In genomic region chr9:21797921-21798344, GRCm38 (mm10) we compare ENCODE assay signal across 7 mouse cellular contexts. TPM values are rescaled to one million over a fixed set of nuclear protein-coding genes. Genes with fewer than 3 reads are reported as not detected.
DNase-seq lines count a peak whose midpoint lies in the region; ATAC-seq and TF ChIP-seq lines count a peak whose summit lies in the region.

No protein-coding gene starts in this region.

- peak; percentile 80 for DNase-seq in NIH3T3 (ENCODE audit: low read depth)
- peak; percentile 82 for DNase-seq in gastrocnemius, postnatal 10 days
- peak; percentile 38 for DNase-seq in hindbrain, postnatal 0 days (ENCODE audit: low spot score)
- DNase-seq in liver, embryonic 14.5 days (ENCODE audit: low read depth in 3 of 3, low spot score in 3 of 3) = no peak
- peak; percentile 86 for DNase-seq in neural tube, embryonic 10.5 days (ENCODE audit: extremely low spot score, low spot score)
- peak; percentile 55 to 57 for DNase-seq in urinary bladder, adult 18-20 months (ENCODE audit: low spot score in 2 of 2)

- no peak overlapping the region for H3K27ac ChIP-seq in bone marrow macrophage, adult 2 months (ENCODE audit: insufficient read depth, low read depth, low read length)
- peak overlapping the region; percentile 76 for H3K27ac ChIP-seq in hindbrain, postnatal 0 days
- H3K27ac ChIP-seq in liver, embryonic 14.5 days = no peak overlapping the region

- peak overlapping the region; percentile 59 for H3K9ac ChIP-seq in hindbrain, postnatal 0 days (replicated peaks; ENCODE audit: low read length)
- peak overlapping the region; percentile 63 for H3K9ac ChIP-seq in liver, embryonic 14.5 days (replicated peaks)

- peak; percentile 41 for ATAC-seq in hindbrain, postnatal 0 days
- peak; percentile 33; the same call in 1 of the 2 replicates for ATAC-seq in liver, embryonic 14.5 days (ENCODE audit: insufficient read depth)

- WGBS in hindbrain, postnatal 0 days = under 1% methylated on average over 25 of the region's 26 CpGs
- WGBS in liver, embryonic 14.5 days (ENCODE audit: insufficient replicate concordance) = under 1% methylated on average over 25 of the region's 26 CpGs

- no peaks in the 10 kb centered on the region for H3K36me3 ChIP-seq in hindbrain, postnatal 0 days (ENCODE audit: insufficient read depth, low read length)
- no peaks in the 10 kb centered on the region for H3K36me3 ChIP-seq in liver, embryonic 14.5 days (replicated peaks; ENCODE audit: control insufficient read depth, insufficient read depth, low read depth)

- no peaks in the 10 kb centered on the region for H3K9me3 ChIP-seq in hindbrain, postnatal 0 days (ENCODE audit: low read length)
- no peaks in the 10 kb centered on the region for H3K9me3 ChIP-seq in liver, embryonic 14.5 days (ENCODE audit: control insufficient read depth, low read length)

- H3K27me3 ChIP-seq in hindbrain, postnatal 0 days (ENCODE audit: insufficient read depth, low read length) = no peaks in the 10 kb centered on the region
- no peaks in the 10 kb centered on the region; the same call in 1 of the 2 replicates for H3K27me3 ChIP-seq in liver, embryonic 14.5 days (ENCODE audit: control insufficient read depth, insufficient read depth, low read length)

- no peak for TF ChIP-seq POLR2A in bone marrow macrophage, adult 2 months (IDR thresholded peaks at IDR 0.05; ENCODE audit: borderline replicate concordance, low read depth, low read length)

- TF ChIP-seq EP300 in liver, embryonic 14.5 days (IDR thresholded peaks at IDR 0.05; ENCODE audit: low read depth) = no peak

- H3K4me2 ChIP-seq in hindbrain, postnatal 0 days (ENCODE audit: low read depth, low read length) = peak overlapping the region; percentile 80
- H3K4me2 ChIP-seq in liver, embryonic 14.5 days (ENCODE audit: low read depth) = peak overlapping the region; percentile 56

- H3K4me3 ChIP-seq in bone marrow macrophage, adult 2 months (ENCODE audit: insufficient read depth, low read length) = peak overlapping the region; percentile 86
- peak overlapping the region; percentile 69 for H3K4me3 ChIP-seq in hindbrain, postnatal 0 days (ENCODE audit: low read length)
- peak overlapping the region; percentile 55 to 66 for H3K4me3 ChIP-seq in liver, embryonic 14.5 days (ENCODE audit: insufficient read depth in 1 of 2, low read depth in 2 of 2, low read length in 2 of 2)

- TF ChIP-seq CTCF in bone marrow macrophage, adult 2 months (IDR thresholded peaks at IDR 0.05; ENCODE audit: low read depth, low read length) = no peak
- no peak for TF ChIP-seq CTCF in hindbrain, postnatal 0 days (IDR thresholded peaks at IDR 0.05; ENCODE audit: low read depth)
- no peak for TF ChIP-seq CTCF in liver, embryonic 14.5 days (IDR thresholded peaks at IDR 0.05; ENCODE audit: low read depth)

- H3K4me1 ChIP-seq in bone marrow macrophage, adult 2 months (ENCODE audit: control insufficient read depth, insufficient read depth, low read length) = peaks cover 15% of the 10 kb centered on the region
- H3K4me1 ChIP-seq in hindbrain, postnatal 0 days (ENCODE audit: insufficient read depth, low read length) = no peaks in the 10 kb centered on the region
- peaks cover 0 to 5% of the 10 kb centered on the region in 2 experiments; a peak in 3 of 4 replicates for H3K4me1 ChIP-seq in liver, embryonic 14.5 days (replicated peaks; ENCODE audit: control insufficient read depth in 2 of 2, insufficient read depth in 2 of 2, low read length in 1 of 2)

RNA-seq across cellular contexts. Expression of gene Kank2, which starts 0.6 kb away (rescaled TPM):
- 12.2 and 12.3 TPM in 2 replicates for polyA plus RNA-seq in bone marrow macrophage, adult 2 months (2012; ENCODE audit: insufficient read depth, insufficient read length, missing spikeins)
- total RNA-seq in gastrocnemius, postnatal 10 days (2021) = 10 to 100 TPM; 27.4 to 31.6 TPM
- total RNA-seq in hindbrain, postnatal 0 days (2014; rRNA removed) = 15.6 and 19.1 TPM in 2 replicates
- 3.1 and 3.4 TPM in 2 replicates for polyA plus RNA-seq in hindbrain, postnatal 0 days (2015; fragmentation: Nextera tagmentation; extraction: Ambion mirVana)
- 3.9 and 4.2 TPM in 2 replicates for polyA plus RNA-seq in liver, embryonic 14.5 days (2012; rRNA removed)
- 1.2 and 1.4 TPM in 2 replicates for polyA plus RNA-seq in liver, embryonic 14.5 days (2014; fragmentation: Nextera tagmentation; extraction: Ambion mirVana)

RNA-seq across cellular contexts. Expression of gene Angptl8, which starts 37.4 kb away (rescaled TPM):
- polyA plus RNA-seq in bone marrow macrophage, adult 2 months (2012; ENCODE audit: insufficient read depth, insufficient read length, missing spikeins) = not detected in 2 replicates
- total RNA-seq in gastrocnemius, postnatal 10 days (2021) = under 1 TPM in 1 of 2 experiments, not detected in 1; 0.43 TPM
- not detected in 2 replicates for total RNA-seq in hindbrain, postnatal 0 days (2014; rRNA removed)
- polyA plus RNA-seq in hindbrain, postnatal 0 days (2015; fragmentation: Nextera tagmentation; extraction: Ambion mirVana) = 0.34 and 0.57 TPM in 2 replicates
- 20.4 and 26.8 TPM in 2 replicates for polyA plus RNA-seq in liver, embryonic 14.5 days (2012; rRNA removed)
- 19.6 and 20.3 TPM in 2 replicates for polyA plus RNA-seq in liver, embryonic 14.5 days (2014; fragmentation: Nextera tagmentation; extraction: Ambion mirVana)

RNA-seq across cellular contexts. Expression of gene Spc24, which starts 37.8 kb away (rescaled TPM):
- 16.6 and 23.2 TPM in 2 replicates for polyA plus RNA-seq in bone marrow macrophage, adult 2 months (2012; ENCODE audit: insufficient read depth, insufficient read length, missing spikeins)
- 1 to 10 TPM; 6.1 to 7.3 TPM for total RNA-seq in gastrocnemius, postnatal 10 days (2021)
- total RNA-seq in hindbrain, postnatal 0 days (2014; rRNA removed) = 20.3 and 31.1 TPM in 2 replicates
- 26.2 and 27.1 TPM in 2 replicates for polyA plus RNA-seq in hindbrain, postnatal 0 days (2015; fragmentation: Nextera tagmentation; extraction: Ambion mirVana)
- polyA plus RNA-seq in liver, embryonic 14.5 days (2012; rRNA removed) = 37.4 and 52.4 TPM in 2 replicates
- polyA plus RNA-seq in liver, embryonic 14.5 days (2014; fragmentation: Nextera tagmentation; extraction: Ambion mirVana) = 89.5 and 92.2 TPM in 2 replicates

RNA-seq across cellular contexts. Expression of gene Dock6, which starts 54.5 kb away (rescaled TPM):
- 8.7 and 16.2 TPM in 2 replicates for polyA plus RNA-seq in bone marrow macrophage, adult 2 months (2012; ENCODE audit: insufficient read depth, insufficient read length, missing spikeins)
- 10 to 100 TPM; 26.9 to 32.9 TPM for total RNA-seq in gastrocnemius, postnatal 10 days (2021)
- total RNA-seq in hindbrain, postnatal 0 days (2014; rRNA removed) = 15.6 and 20.6 TPM in 2 replicates
- 11.5 and 11.7 TPM in 2 replicates for polyA plus RNA-seq in hindbrain, postnatal 0 days (2015; fragmentation: Nextera tagmentation; extraction: Ambion mirVana)
- 6.7 and 9.0 TPM in 2 replicates for polyA plus RNA-seq in liver, embryonic 14.5 days (2012; rRNA removed)
- 2.1 and 3.4 TPM in 2 replicates for polyA plus RNA-seq in liver, embryonic 14.5 days (2014; fragmentation: Nextera tagmentation; extraction: Ambion mirVana)

Comparison
In these comparisons a context has a peak if more than half of its experiments do, and no peak if none do; other contexts are left out.
1. DNase-seq: peak in NIH3T3 (single experiment), gastrocnemius, postnatal 10 days (single experiment), hindbrain, postnatal 0 days (single experiment), neural tube, embryonic 10.5 days (single experiment) and urinary bladder, adult 18-20 months (2 of 2); none in liver, embryonic 14.5 days (0 of 3).
2. RNA of gene Angptl8, which starts 37.4 kb away (polyA plus RNA-seq): 19.6 to 26.8 TPM in liver, embryonic 14.5 days; 0.34 to 0.57 TPM in hindbrain, postnatal 0 days and not detected in bone marrow macrophage, adult 2 months; every median in the first group is over 10 times any median in the second.
3. Peak in every context shown above with its lines, with median percentiles within 50 percentile points of each other: H3K4me3 ChIP-seq.